Mouse (Mus musculus): ENCODE data around the gene Sp3. TPM values are rescaled to one million over a fixed set of nuclear protein-coding genes. Genes with fewer than 3 reads are reported as not detected.
"Not testable (repeated sequence)": the region's sequence is repeated elsewhere in the genome, so short reads cannot be mapped to it uniquely, and the experiment has no call there.

The Sp3 gene
- total RNA-seq, 2 experiments from 2014 or later: 34.8 to 38.9 TPM

DNA sequence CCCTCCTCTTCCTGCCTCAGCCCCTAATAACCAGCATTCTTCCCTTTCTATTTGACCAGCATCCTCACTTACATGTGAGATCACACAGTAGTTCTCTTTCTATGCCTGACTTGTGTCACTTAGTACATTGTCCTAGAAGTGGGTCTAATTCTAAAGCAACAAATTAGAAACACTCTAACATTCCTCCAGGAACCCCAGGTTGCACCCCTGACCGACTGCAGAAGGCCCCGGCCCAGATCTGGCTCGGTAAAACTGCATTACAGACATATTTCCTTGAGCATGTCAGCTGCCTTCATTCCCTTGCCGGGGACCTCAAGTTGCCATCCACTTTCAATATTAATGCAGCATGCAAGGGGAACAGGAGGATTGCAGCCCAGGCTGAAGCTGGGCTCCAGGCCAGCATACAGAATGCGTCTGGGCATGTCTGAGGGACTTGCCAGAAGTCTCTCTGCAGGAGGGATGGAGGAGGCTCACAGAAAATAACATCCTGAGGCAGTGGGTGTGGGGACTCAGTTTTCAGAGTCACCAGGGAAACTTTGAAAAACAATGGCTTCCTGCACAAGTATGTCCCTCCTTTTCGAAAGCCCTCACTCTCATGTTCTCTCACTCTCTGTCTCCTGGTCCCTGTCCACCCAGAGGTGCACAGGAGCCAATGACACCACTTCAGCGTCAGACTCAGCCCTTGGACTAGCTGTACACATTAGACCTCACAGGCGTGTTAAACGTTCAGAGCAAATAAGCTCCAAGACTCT lies 15.3 kb upstream of the Sp3 start:
- intact Hi-C loops (cut with DNase I): no loop called here
- peak; percentile 47 for DNase-seq (ENCODE audit: low spot score)

DNA sequence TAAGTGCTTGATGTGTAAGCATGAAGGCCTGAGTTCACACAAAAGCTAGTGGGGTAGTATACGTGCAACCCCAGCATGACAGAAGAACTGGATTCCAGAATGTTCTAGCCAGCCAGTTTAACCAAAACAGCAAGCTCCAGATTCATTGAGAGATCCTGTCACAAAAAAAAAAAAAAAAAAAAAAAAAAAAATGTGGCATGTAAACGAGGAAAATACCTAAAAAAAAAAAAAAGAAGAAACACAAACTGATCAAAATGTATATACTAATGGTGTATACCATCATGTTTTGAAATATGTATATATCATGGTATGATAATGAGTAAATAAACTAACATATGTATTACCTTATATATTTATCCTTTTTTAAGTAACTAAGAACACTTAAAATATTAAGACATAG lies 13.9 kb upstream of the Sp3 start:
- intact Hi-C loops (cut with DNase I): no loop called here

DNA sequence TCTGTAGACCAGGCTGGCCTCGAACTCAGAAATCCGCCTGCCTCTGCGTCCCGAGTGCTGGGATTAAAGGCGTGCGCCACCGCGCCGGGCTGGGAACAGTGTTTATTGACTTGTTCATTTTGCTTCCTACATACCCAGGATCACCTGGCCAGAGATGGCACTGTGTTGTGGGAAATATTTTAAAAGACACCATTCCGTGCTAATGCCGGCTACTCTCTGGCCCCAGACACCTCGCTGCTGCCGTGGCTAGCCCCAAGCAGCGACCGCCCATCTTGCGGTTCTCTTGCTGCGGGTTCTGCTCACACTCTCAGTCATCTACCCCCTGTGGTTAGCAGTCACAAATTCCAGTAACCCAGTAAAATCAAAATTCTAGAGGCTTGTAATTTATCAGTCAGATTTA lies 12.3 kb upstream of the Sp3 start:
- intact Hi-C loops (cut with DNase I): no loop called here
- no peak for DNase-seq (ENCODE audit: low spot score)

More for the DNA sequence above, 13.9 kb upstream of the Sp3 start:
- no peak for DNase-seq (ENCODE audit: low spot score)

DNA sequence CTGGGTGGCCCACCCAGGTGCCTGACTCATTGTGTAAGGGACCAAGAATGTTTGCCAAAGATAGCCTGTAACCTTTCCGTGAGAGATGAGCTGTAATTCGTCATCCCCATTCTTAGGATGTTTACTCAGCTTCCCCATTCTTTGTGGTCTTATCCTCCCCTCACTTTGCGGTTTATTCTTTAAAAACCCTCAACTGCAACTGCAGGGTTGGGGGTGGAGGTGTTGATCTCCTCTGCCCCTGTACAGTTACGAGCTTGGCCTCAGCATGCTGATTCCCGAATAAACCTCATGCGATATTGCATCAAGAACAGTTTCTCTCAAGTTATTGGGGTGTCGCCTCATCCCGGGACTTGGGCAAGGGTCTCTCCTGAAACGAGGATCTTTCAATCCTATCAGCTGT lies 8.7 kb upstream of the Sp3 start:
- intact Hi-C loops (cut with DNase I); DNase-seq (ENCODE audit: low spot score): not testable (repeated sequence)

DNA sequence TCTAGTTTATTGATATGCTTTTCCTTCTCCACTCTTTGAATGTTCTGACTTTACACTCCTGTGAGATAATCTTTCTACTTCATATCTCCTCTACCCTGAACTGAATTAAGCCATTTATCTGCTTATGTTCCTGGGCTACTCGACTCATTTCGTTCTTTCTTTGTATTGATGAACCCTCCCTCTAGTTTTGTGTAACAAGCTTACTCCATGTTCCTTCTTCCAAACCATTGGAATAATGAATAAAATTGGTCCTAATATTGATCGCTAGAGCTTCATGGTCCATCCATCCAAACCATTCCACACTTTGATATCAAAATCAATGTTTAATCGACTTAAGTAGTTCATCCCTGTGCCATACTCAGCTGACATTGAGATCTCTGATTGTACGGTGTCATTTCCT lies 6.4 kb upstream of the Sp3 start, which contains the start of gene Gm11084:
Gene Gm11084, minus strand, starts transcription at position 101 of the 400 bp plus-strand sequence.
- no peak for DNase-seq (ENCODE audit: low spot score)
- intact Hi-C loops (cut with DNase I): no loop called here

DNA sequence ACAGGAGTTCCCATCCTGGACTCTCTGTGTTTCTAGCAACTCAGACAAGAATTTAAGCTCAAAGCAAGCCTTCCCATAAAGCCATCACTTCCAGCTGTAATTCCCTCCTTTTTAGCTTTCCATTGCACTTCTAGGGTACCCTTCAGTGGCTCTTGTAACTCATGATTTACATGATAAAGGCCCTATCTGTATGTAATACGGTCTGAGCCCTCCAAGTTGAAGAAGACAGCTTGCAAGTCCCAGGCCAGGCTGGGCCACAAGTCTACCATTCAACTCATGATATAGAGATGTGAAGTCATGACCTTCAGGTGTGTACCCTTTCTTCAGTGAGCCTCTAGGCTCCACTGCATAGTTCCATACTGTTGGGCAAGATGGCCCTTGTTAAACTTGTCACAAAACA lies 5.3 kb upstream of the Sp3 start:
- intact Hi-C loops (cut with DNase I): loop anchor here (2.0 kb wide), 1 partner anchor 13 kb away; no protein-coding TSS in a partner anchor
- DNase-seq (ENCODE audit: low spot score): no peak

DNA sequence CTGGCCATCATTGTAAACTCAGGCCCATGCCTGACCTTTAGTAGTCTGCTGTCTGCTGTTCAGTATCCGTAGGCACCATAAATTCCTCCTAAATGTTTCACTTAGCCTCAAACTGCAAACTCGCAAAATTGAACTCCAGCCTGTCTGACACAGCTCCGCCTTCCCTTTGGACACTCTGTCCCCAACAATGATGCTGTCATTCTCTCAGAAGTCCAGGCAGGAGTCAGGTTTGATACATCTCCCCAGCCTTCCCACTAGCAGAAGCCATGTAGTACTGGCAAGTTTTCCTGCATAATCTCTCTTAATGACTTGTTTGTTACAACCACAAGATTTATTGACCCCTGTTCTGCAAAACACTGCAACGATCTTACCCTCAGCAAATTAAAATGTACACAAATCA lies 4.6 kb upstream of the Sp3 start:
- DNase-seq (ENCODE audit: low spot score): no peak
- intact Hi-C loops (cut with DNase I): loop anchor here (2.0 kb wide), 1 partner anchor 14 kb away; no protein-coding TSS in a partner anchor

DNA sequence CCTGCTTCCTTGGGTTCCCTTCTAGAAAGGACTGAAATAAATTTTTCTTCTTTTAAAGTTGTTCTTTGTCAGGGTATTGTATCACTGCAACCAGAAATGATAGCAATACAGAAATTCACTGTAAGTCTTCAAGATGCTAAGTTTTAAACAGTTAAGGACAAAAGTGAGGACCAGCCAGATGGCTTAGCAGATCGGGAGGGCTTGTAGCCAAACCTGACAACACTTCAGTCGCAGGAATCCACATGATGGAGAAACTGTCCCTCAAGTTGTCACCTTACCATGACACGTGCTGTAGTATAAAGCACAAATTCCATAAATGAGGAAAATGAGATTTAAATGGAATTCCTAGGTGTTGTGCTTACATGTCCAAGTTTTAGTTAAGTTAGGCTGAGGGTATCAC lies 3.0 kb upstream of the Sp3 start:
- intact Hi-C loops (cut with DNase I): no loop called here

DNA sequence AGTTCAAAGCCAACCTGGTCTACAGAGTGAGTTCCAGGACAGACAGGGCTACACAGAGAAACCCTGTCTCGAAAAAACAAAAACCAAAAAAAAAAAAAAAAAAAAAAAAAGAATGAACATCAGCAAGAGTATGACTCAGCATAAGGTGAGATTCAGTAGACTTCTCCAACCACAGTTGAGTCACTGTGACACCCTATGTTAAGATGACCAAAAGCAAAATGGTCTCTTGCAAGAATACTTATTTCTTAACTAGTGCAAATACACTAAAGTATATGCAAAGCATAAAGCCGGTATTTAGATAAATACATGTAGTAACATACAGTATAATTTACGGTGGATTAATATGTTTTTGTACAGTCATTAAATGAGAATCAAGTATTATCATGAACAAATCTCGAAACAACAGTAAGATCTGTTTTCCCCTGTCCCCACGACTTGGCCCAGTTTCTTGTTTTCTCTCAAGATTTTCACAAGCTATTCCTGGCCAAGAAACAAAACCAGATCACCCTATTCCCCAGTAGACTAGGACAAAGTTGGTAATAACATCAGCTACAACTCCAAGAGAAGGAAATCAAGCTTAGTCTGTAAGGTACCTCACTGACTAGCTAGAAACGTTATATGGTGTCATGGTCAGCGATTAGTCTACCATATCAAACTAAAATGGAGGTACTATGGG lies 2.0 kb upstream of the Sp3 start:
- intact Hi-C loops (cut with DNase I): no loop called here
- no peak for DNase-seq (ENCODE audit: low spot score)

More for the DNA sequence above, 3.0 kb upstream of the Sp3 start:
- DNase-seq (ENCODE audit: low spot score): no peak

DNA sequence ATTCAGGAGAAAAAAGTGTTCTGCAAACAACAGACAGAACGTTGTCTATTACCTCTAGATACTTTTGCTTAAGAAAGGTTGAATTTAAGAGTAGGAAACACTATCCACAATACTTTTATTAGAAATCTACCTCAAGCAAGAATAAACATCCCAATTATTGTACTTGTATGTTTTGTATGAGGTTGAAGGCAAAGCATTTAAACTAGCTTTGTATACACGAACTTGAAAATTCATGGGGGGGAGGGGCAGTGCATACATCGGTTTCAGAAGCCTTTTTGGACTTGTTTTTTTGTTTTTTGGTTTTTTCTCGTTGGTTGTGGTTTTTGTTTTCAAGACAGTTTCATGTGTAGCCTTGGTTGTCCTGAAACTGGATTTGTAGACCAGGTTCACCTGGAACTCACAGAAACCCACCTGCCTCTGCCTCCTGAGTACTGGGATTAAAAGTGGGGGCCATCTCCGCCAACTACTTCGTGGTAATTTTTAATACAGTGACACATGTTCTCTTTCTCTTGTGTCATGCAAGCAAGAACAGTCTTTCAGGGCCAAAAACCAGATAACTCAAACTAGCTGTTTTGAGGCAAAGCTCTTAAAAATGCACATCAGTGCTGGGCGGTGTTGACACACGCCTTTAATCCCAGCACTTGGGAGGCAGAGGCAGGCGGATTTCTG lies 1.3 kb upstream of the Sp3 start:
- intact Hi-C loops (cut with DNase I): loop anchor here (2.0 kb wide), 1 partner anchor 79 kb away; no protein-coding TSS in a partner anchor
- DNase-seq (ENCODE audit: low spot score): no peak

DNA sequence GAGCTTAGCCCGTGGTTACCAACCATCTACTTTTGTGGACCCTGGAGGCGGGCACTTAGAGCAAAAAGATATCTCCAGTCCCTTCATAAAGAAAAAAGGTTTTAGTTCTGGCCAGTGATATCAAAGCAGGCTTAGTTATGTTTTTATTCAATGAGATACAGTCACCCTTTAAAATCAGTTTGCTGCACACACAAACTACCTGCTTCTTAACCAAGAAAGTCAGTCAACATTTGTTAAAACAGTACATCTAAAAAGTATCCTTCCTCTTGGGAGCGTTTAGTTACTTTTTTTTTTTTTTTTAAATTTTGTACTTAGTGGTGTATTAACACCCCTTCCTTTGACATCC lies 802 bp upstream of the Sp3 start:
- intact Hi-C loops (cut with DNase I): loop anchor here (2.0 kb wide), 1 partner anchor 80 kb away; no protein-coding TSS in a partner anchor

DNA sequence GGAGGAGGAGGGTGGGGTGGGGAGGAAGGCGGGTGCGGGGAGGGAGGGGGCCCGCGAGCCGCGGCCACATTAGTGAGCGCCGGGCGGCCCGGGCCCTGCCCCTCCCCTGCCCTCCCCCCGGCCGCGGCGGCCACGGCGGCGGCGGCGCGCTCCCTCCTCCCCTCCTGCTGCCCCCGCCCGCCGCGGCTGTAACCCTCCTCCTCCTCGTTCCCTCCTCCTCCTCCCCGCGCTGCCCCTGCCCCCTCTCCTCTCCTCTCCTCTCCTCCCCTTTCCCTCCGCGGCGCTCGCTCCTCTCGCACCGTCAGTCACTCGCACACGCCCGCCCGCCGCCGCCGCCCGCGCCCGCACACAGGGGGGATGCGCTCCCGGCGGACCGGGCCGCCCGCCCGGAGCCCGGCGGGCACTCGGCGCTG lies 581 bp downstream of the Sp3 start:
- intact Hi-C loops (cut with DNase I): loop anchor here (2.0 to 10.0 kb wide), 3 partner anchors 81 to 295 kb away; partner anchors contain the start of gene Sp9
- peak; percentile 79 for DNase-seq (ENCODE audit: low spot score)

More for the DNA sequence above, 802 bp upstream of the Sp3 start:
- no peak for DNase-seq (ENCODE audit: low spot score)

DNA sequence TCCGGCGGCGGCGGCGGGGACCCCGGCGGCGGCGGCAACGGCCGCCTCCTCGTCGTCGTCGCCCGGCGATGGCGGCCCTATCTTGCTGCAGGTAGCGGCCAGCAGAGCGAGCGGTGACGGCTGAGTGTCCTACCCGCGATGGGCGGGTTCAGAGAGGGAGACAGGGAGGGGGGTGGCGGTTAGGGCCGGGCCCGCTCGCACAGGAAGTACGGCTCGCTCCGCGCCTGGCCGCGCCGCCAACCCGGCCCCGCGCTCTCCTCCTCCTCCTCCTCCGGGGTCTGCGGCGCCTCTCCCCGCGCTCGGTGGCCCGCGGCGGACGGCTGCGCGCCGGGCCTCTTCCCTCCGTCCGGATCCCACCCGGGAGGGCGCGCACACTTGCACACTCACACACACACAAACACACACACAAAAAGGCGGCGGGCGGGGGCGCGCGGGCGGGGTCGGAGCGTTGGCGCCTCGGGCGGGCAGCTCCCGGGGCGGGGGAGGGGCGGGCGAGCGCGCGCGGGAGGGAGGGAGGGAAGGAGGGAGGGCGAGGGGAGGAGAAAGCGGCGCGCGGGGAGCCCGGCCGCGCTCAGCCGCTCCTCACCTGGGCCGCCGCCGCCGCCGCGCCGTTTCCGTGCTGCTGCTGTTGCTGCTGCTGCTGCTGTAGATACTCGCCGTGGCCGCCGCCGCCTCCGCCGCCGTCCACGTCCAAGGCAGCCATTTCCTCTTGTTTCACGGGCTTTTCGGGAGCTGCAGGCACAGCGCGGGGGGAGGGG lies 1.2 kb downstream of the Sp3 start:
- intact Hi-C loops (cut with DNase I): loop anchor here (10.0 kb wide), 2 partner anchors 234 to 296 kb away; partner anchors contain the start of gene Sp9
- peak; percentile 85 for DNase-seq (ENCODE audit: low spot score)

DNA sequence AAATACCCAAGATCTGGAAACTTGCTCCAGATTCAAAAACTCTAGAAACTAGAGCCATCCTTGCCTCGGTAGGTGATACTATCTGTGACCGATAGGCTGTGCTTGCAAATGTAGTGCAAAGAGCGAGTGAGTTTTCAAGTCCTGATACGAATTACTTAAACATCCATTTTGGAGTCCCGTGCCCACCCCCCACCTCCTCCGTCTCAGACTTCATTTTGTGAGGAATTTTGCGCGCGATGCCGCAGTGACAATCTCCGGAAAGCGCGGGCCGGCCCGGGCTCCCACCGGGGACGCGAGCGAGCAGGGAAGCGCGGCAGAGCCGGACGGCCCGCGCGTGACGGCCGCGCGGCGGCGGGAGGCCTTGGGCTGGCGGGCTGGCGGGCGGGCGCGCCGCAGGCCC lies 1.8 kb downstream of the Sp3 start:
- intact Hi-C loops (cut with DNase I): loop anchor here (10.0 kb wide), 2 partner anchors 234 to 296 kb away; partner anchors contain the start of gene Sp9
- no peak for DNase-seq (ENCODE audit: low spot score)

DNA sequence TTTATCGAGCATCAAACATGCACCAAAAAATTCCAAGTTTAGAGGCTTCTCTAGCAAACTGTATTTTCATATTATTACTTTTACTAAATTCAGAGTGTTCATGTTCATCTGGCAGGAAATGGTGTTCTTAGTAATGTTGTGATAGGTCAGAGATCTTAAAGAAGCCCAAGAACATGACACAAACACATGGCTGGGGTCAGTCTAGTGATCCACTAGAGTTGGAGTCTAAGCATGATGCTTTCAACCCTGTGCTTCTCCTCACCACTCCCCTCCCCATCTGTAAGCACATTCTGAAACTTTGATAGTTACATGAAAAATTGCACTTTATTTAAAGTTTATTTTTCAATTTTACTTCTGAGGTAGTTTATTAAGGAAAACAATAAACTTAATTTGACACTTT lies 3.0 kb downstream of the Sp3 start:
- intact Hi-C loops (cut with DNase I): loop anchor here (10.0 kb wide), 2 partner anchors 232 to 298 kb away; partner anchors contain the start of gene Sp9
- DNase-seq (ENCODE audit: low spot score): no peak

DNA sequence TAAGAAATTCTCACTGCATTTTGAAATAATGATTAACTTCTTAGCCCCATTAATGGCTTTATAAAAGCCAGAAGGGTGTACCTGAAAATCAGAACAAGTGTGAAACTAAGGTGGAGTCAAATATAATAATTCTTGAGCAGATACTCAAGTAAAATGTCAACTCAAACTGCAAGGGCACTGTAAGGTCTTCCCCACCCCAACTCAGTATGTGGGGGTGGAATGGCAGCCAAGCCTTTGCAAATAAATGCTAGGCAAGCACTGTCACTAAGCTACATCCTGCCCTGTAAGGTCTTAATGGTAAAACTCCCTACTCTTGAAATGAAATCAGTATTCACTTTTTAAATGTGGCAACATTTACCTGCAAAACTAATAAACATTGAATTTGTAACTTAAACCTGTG lies 4.2 kb downstream of the Sp3 start:
- DNase-seq (ENCODE audit: low spot score): no peak
- intact Hi-C loops (cut with DNase I): loop anchor here (10.0 kb wide), 2 partner anchors 231 to 299 kb away; partner anchors contain the start of gene Sp9

DNA sequence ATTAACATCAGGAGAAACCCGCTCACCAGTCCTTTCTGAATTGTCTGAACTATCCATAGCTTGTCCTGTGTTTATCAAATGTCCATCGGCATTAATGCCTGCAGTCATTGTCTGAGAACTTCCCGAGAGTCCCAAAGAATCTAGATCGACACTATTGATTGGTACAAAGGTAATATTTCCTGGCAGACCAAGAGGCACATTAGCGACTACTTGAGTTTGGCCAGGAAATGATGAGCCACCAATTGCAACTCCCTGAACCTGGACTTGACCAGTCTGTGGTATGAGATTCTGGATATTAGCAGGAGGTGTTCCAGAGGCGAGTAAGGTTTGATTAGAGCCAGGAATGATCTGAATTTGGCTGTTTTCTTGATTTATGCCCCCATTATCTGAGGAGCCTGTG lies 9.4 kb downstream of the Sp3 start:
- intact Hi-C loops (cut with DNase I): loop anchor here (5.0 to 10.0 kb wide), 3 partner anchors 34 to 304 kb away; partner anchors contain the start of gene Sp9
- DNase-seq (ENCODE audit: low spot score): no peak

DNA sequence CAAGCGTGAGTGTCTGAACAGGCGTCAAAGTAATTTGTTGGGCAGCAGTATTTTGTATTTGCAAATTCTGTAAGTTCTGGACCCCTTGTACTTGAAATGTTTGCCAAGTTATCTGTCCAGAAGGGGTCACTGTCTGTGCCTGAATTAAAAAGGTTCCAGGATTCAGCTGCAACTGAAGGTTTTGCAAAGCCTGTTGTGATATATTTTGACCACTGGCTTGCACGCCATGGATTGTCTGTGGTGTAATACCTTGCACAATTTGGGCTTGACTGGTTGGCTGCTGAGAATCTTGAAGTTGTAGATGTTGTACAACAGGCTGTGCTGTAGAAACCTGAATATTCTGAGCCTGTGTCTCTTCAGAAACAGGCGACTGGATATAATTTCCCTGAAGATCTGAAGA lies 9.9 kb downstream of the Sp3 start:
- intact Hi-C loops (cut with DNase I): loop anchor here (5.0 to 10.0 kb wide), 3 partner anchors 33 to 304 kb away; partner anchors contain the start of gene Sp9
- no peak for DNase-seq (ENCODE audit: low spot score)

DNA sequence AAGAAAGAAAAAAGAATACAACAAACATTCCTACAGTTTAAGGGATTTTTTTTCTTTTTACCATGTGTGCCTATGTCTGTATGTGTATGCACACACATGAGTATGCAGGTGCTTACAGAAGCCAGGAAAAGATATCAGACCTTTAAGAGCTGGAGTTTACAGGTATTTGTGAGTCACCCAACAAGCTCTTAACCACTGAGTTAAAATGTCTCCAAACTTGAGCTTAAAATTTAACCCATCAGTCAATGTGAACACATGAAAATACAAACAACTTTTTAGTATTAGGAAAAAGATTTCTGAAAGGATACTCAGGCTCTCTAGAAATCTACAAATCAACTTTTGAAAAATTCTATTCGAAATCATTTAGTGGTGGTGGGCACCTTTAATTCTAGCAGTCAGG lies 11.7 kb downstream of the Sp3 start:
- intact Hi-C loops (cut with DNase I): loop anchor here (10.0 kb wide), 1 partner anchor 454 kb away; no protein-coding TSS in a partner anchor
- no peak for DNase-seq (ENCODE audit: low spot score)
